Mouse (Mus musculus) cerebellum, adult 2 months (tissue): ENCODE results near the gene Lhx3.

Source experiments
- CTCF ChIP-seq: fragments of 200-500 bp; IDR thresholded peaks from 2 replicates; pipeline ENCODE4 v1.5.1; 2011; ENCODE audit warnings: low read depth, mild to moderate bottlenecking, control low read depth, low read length, moderate library complexity, borderline replicate concordance; ENCODE audit not compliant: insufficient read depth
- POLR2A ChIP-seq: fragments of 200-500 bp; IDR thresholded peaks from 2 replicates; pipeline ENCODE4 v1.6.1; 2011; ENCODE audit warnings: low read length, control low read depth, borderline replicate concordance; ENCODE audit not compliant: insufficient read depth

DNA sequence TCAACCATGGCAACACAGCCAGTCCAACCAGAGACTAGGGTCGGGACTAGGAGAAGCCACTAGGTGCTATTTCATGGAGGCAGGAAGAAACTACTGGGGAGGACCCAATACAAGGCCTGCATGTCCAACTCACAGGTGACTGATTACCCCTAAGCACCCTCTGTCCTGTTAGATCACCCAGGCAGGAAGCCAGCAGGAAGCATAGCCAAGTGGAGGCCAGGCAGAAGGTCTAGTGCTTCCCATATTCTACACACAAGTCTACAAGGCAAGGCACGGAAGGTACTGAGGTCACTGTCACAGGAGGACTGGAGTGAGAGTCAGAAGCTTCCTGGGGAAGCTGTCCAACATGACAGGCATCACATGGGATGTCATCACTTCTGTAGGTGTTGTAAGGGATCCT is 26.7 kb upstream of the Lhx3 start:
- TF ChIP-seq CTCF = no peak
- TF ChIP-seq POLR2A = no peak
